Comparison of ENCODE assay signal across 16 mouse cellular contexts in genomic region chr16:45030796-45031195, GRCm38 (mm10).
A peak's percentile ranks its signal among the peaks of the same experiment; 100 is the strongest.
DNase-seq lines count a peak whose midpoint lies in the region; ATAC-seq and TF ChIP-seq lines count a peak whose summit lies in the region.
"Had no signal": no experiment of that assay in that cellular context is flagged by ENCODE, and none has a peak within 500 bp of the region (broad histone marks: within the 10 kb centered on the region; RNA-seq: fewer than 3 reads in every experiment).

No protein-coding gene starts in this region.

- DNase-seq in gastrocnemius, adult 2 months, result peak; percentile 27
- no peak for DNase-seq in gastrocnemius, postnatal 14 days
- no peak for DNase-seq in liver, postnatal 0 days
- no peak for DNase-seq in liver
- DNase-seq in left cerebral cortex, postnatal 14 days (ENCODE audit: low spot score in 2 of 2), result no peak
- DNase-seq: cerebellum, postnatal 10 days; forebrain, postnatal 0 days; lung, embryonic 14.5 days; right cerebral cortex, postnatal 25 days; thymus, postnatal 4 days had no signal

- 65% methylated on average over 2 of the region's 2 CpGs for WGBS in liver, postnatal 0 days (ENCODE audit: insufficient replicate concordance)
- WGBS in limb, embryonic 15.5 days, result 10% methylated on average over 2 of the region's 2 CpGs

- H3K27ac ChIP-seq in gastrocnemius, adult 2 months, result peak overlapping the region; percentile 68
- H3K27ac ChIP-seq in liver, postnatal 0 days (ENCODE audit: low read depth), result peak overlapping the region; percentile 3; the same call in 1 of the 2 replicates
- H3K27ac ChIP-seq in brown adipose tissue, adult 24 weeks (replicated peaks; ENCODE audit: low read depth, low read length), result peak overlapping the region; percentile 37
- 0 out of 2 replicates have a peak overlapping the region, but pooled peaks have one; percentile 24 for H3K27ac ChIP-seq in limb, embryonic 15.5 days
- H3K27ac ChIP-seq: embryonic facial prominence, embryonic 12.5 days; midbrain, embryonic 15.5 days had no signal

- H3K4me2 ChIP-seq in liver, postnatal 0 days (ENCODE audit: low read depth, low read length), result no peak overlapping the region
- H3K4me2 ChIP-seq in limb, embryonic 15.5 days, result no peak overlapping the region
- H3K4me2 ChIP-seq: embryonic facial prominence, embryonic 12.5 days; lung, embryonic 14.5 days; midbrain, embryonic 15.5 days had no signal

- no peaks in the 10 kb centered on the region for H3K27me3 ChIP-seq in liver, postnatal 0 days (ENCODE audit: insufficient read depth, low read length)
- H3K27me3 ChIP-seq in limb, embryonic 15.5 days, result no peaks in the 10 kb centered on the region
- H3K27me3 ChIP-seq: embryonic facial prominence, embryonic 12.5 days; midbrain, embryonic 15.5 days; Patski had no signal

- no peaks in the 10 kb centered on the region for H3K9me3 ChIP-seq in liver, postnatal 0 days (ENCODE audit: low read length)
- H3K9me3 ChIP-seq in limb, embryonic 15.5 days, result no peaks in the 10 kb centered on the region
- H3K9me3 ChIP-seq: embryonic facial prominence, embryonic 12.5 days; midbrain, embryonic 15.5 days had no signal

- intact Hi-C loops in gastrocnemius, adult 2 months (cut with DNase I), result no loop called here
- intact Hi-C loops in gastrocnemius, postnatal 14 days (cut with DNase I; ENCODE audit: low total_unique reads), result no loop called here
- intact Hi-C loops in left cerebral cortex, postnatal 14 days (cut with DNase I), result no loop called here

- H3K4me1 ChIP-seq in liver, postnatal 0 days (ENCODE audit: insufficient read depth), result no peaks in the 10 kb centered on the region; the same call in 1 of the 2 replicates
- H3K4me1 ChIP-seq in brown adipose tissue, adult 24 weeks (ENCODE audit: control insufficient read depth, insufficient read depth, insufficient read length, low read length), result peaks cover 4% of the 10 kb centered on the region
- H3K4me1 ChIP-seq in limb, embryonic 15.5 days, result 0 out of 2 replicates have a peak, but pooled peaks cover 3% of the 10 kb centered on the region
- H3K4me1 ChIP-seq: embryonic facial prominence, embryonic 12.5 days; midbrain, embryonic 15.5 days had no signal

- no peak for TF ChIP-seq EP300 in liver, postnatal 0 days (IDR thresholded peaks at IDR 0.05; ENCODE audit: low read depth)

- ATAC-seq in liver, postnatal 0 days, result no peak
- ATAC-seq in limb, embryonic 15.5 days (ENCODE audit: insufficient number of reproducible peaks, low FRiP score, low TSS enrichment, low read depth), result peak; percentile 65; the same call in 1 of the 2 replicates
- ATAC-seq in megakaryocyte-erythroid progenitor cell, adult 5-6 weeks (replicated peaks; ENCODE audit: low FRiP score, low TSS enrichment, poor library complexity, severe bottlenecking), result no peak
- ATAC-seq: forebrain, postnatal 0 days; Patski had no signal

- H3K4me3 ChIP-seq in gastrocnemius, adult 2 months, result no peak overlapping the region
- no peak overlapping the region for H3K4me3 ChIP-seq in liver, postnatal 0 days (ENCODE audit: low read depth, low read length)
- H3K4me3 ChIP-seq in brown adipose tissue, adult 24 weeks (ENCODE audit: insufficient read depth, low read depth, low read length), result no peak overlapping the region
- H3K4me3 ChIP-seq in limb, embryonic 15.5 days, result no peak overlapping the region
- H3K4me3 ChIP-seq: embryonic facial prominence, embryonic 12.5 days; midbrain, embryonic 15.5 days had no signal

- H3K9ac ChIP-seq in liver, postnatal 0 days (replicated peaks), result no peak overlapping the region
- no peak overlapping the region for H3K9ac ChIP-seq in limb, embryonic 15.5 days
- H3K9ac ChIP-seq: embryonic facial prominence, embryonic 12.5 days; forebrain, postnatal 0 days; lung, embryonic 14.5 days; midbrain, embryonic 15.5 days had no signal

- no peak for TF ChIP-seq CTCF in gastrocnemius, adult 2 months (IDR thresholded peaks at IDR 0.05)
- no peak for TF ChIP-seq CTCF in liver, postnatal 0 days (IDR thresholded peaks at IDR 0.05; ENCODE audit: low read depth)

- no peaks in the 10 kb centered on the region for H3K36me3 ChIP-seq in liver, postnatal 0 days (replicated peaks; ENCODE audit: insufficient read depth, low read length)
- H3K36me3 ChIP-seq in limb, embryonic 15.5 days, result no peaks in the 10 kb centered on the region
- H3K36me3 ChIP-seq: embryonic facial prominence, embryonic 12.5 days; midbrain, embryonic 15.5 days had no signal

Comparison
In these comparisons a context has a peak if more than half of its experiments do, and no peak if none do; other contexts are left out.
1. H3K27ac ChIP-seq: peak in every context shown above with its lines; median percentile 68 in gastrocnemius, adult 2 months; 37 in brown adipose tissue, adult 24 weeks; 24 in limb, embryonic 15.5 days; 3 in liver, postnatal 0 days.